Mouse (Mus musculus) heart, embryonic 15.5 days (tissue): ENCODE results near the gene Kcnh5. TPM values are rescaled to one million over a fixed set of nuclear protein-coding genes. Genes with fewer than 3 reads are reported as not detected.

Experiments
- ATAC-seq: fragments of 200-750 bp; cut with Nextera tagmentation; replicated peaks from 2 replicates; pipeline ENCODE4 v1.8.0; 2017; ENCODE audit warnings: low read depth, moderate TSS enrichment; ENCODE audit not compliant: insufficient number of reproducible peaks, insufficient read depth, low FRiP score
- H3K27ac ChIP-seq: fragments of 300-500 bp; sonication (generic); 2 replicates; pipeline ENCODE4 v1.5.1; 2015; ENCODE audit warnings: mild to moderate bottlenecking, inconsistent platforms
- H3K27me3 ChIP-seq: fragments of 300-500 bp; sonication (generic); 2 replicates; pipeline ENCODE4 v1.6.1; 2015; ENCODE audit warnings: inconsistent platforms
- H3K36me3 ChIP-seq: fragments of 300-500 bp; sonication (generic); 2 replicates; pipeline ENCODE4 v1.6.1; 2015; ENCODE audit warnings: mild to moderate bottlenecking, inconsistent platforms
- H3K4me1 ChIP-seq: fragments of 300-500 bp; sonication (generic); replicated peaks from 2 replicates; pipeline ENCODE4 v1.6.1; 2015; ENCODE audit warnings: inconsistent platforms
- H3K4me2 ChIP-seq: fragments of 300-500 bp; sonication (generic); 2 replicates; pipeline ENCODE4 v1.6.1; 2015; ENCODE audit warnings: inconsistent platforms, mild to moderate bottlenecking, moderate library complexity
- H3K4me3 ChIP-seq: fragments of 300-500 bp; sonication (generic); 2 replicates; pipeline ENCODE4 v1.5.1; 2015; ENCODE audit warnings: mild to moderate bottlenecking, inconsistent platforms
- H3K9ac ChIP-seq: fragments of 300-500 bp; sonication (generic); 2 replicates; pipeline ENCODE4 v1.6.1; 2015; ENCODE audit warnings: mild to moderate bottlenecking, inconsistent platforms
- H3K9me3 ChIP-seq: fragments of 300-500 bp; sonication (generic); replicated peaks from 2 replicates; pipeline ENCODE4 v1.6.1; 2016; ENCODE audit warnings: inconsistent platforms
- WGBS: fragments of 180-500 bp; shearing (Covaris S2); methylation state at CpG from one replicate; pipeline ENCODE4 v1.1.7; 2015; ENCODE audit warnings: mixed read lengths; 5-methylcytosine and 5-hydroxymethylcytosine counted together
- polyA plus RNA-seq: library from polyadenylated mRNA; unstranded; fragments of >200 nt; fragmentation: Nextera tagmentation; extraction: Ambion mirVana; gene quantifications from 2 replicates; pipeline ENCODE4 v1.2.1, GENCODE M21; 2015

Kcnh5 gene
- 0.05 TPM in 1 of 2 replicates, not detected in the other for polyA plus RNA-seq

DNA sequence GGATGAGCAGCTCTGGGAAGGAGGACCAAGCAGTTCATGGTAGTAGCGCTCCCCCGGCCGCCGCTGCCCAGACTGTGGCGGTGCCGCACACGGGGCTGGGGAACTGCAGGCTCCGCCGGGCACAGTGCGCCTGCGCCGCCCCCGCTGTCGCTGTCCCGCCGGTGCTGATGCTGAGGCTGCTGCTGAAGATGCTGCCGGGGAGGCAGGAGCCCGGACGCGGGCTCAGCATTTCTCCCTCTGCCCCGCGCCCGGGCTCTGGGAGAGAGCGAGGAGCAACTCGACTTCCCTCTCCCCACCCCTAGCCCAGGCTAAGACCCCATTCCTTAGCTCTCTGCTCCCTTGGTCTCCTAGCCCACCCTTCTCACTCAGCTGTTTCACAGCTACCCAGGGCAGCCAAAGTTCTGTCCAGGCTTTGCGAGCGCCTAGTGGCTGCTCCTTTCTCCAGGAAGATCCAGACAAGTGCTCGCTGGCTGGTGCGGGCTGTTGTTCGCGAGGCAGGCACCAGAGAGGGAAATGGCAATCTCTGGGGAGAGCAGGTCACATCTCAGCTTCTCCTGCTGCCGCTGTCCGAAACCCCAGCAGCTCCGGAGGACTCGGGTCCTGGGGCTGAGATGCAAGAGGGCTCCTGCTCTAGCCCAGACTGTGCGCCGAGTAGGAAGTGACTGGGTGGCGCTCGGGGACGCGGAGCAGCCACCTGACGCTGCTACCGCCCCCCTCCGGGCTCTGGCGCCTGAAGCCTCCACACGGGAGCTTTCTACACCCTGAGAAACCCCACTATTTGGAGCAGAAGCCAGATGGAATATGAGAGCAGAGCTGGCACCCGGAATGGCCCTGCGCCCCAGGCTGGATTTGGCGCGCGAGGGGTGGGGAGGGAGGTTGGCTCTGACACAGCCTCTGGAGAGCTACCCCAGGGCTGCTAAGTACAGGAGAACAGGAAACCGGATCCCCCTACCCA lies at the start of gene Kcnh5:
Gene Kcnh5, minus strand, starts transcription at position 642 of the 955 bp plus-strand sequence.
- no peak within 1 kb of the TSS for H3K27ac ChIP-seq
- WGBS = 1% methylated on average over 52 of the region's 52 CpGs
- no peaks in the 10 kb centered on the region for H3K36me3 ChIP-seq
- ATAC-seq = 0 out of 2 replicates have a peak, but pooled peaks have one; percentile 47
- peak within 1 kb of the TSS; percentile 40 for H3K4me3 ChIP-seq
- H3K9ac ChIP-seq = no peak within 1 kb of the TSS
- peaks cover 15% of the 10 kb centered on the region for H3K4me1 ChIP-seq
- H3K4me2 ChIP-seq = peak within 1 kb of the TSS; percentile 64
- H3K27me3 ChIP-seq = peaks cover 71% of the 10 kb centered on the region
- H3K9me3 ChIP-seq = no peaks in the 10 kb centered on the region

DNA sequence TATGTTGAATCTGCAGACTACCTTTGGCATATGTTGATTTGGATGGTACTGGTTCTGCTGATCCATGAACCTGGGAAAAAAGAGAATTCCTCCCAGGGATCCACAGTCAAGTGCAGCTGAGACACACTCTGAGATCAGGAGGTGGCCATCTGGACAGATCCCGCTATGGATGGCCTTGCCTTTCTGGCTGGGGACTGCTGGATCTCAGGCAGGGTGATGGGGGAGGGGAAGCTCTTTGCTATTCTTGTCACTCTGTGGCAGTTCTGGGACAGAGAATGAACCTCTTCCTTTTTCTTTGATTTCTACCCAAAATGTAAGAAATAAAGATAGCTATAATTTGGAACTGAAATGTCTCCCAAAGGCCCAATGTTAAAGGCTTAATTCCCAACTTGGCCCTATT lies 46.8 kb upstream of the Kcnh5 start:
- H3K9ac ChIP-seq = no peak overlapping the region
- no peak overlapping the region for H3K4me3 ChIP-seq
- no peaks in the 10 kb centered on the region for H3K27me3 ChIP-seq
- H3K9me3 ChIP-seq = no peaks in the 10 kb centered on the region
- no peak for ATAC-seq
- no peaks in the 10 kb centered on the region for H3K36me3 ChIP-seq
- no peak overlapping the region for H3K4me2 ChIP-seq
- no peak overlapping the region for H3K27ac ChIP-seq
- H3K4me1 ChIP-seq = no peaks in the 10 kb centered on the region
- WGBS = 61% methylated on average over 1 of the region's 1 CpGs

DNA sequence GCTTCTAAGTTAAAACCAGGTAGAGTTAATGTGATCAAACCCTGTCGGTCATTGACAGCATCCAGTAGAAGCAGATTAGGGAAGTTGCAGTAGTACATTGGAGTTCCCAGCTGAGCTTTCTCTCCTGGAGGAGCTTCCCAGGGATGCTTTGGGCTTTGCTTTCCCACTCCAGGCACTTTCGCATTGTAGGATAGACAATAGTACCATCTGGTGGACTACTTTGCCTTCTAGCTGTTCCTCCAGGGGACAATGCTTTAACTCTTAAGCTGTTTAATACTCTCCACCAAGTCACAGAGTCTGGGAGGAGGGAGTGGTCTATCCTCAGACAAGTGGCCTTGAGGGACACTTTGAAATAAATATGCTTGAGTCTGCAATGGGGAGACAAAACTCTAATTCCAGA lies 12.3 kb upstream of the Kcnh5 start:
- ATAC-seq = no peak
- Histone ChIP-seq H3K9me3 (no peaks in the 10 kb centered on the region), H3K27ac (no peak overlapping the region), H3K4me2 (no peak overlapping the region), H3K36me3 (no peaks in the 10 kb centered on the region), H3K27me3 (no peaks in the 10 kb centered on the region), H3K4me1 (no peaks in the 10 kb centered on the region), H3K9ac (no peak overlapping the region), H3K4me3 (no peak overlapping the region)
- WGBS = 76% methylated on average over 2 of the region's 2 CpGs

DNA sequence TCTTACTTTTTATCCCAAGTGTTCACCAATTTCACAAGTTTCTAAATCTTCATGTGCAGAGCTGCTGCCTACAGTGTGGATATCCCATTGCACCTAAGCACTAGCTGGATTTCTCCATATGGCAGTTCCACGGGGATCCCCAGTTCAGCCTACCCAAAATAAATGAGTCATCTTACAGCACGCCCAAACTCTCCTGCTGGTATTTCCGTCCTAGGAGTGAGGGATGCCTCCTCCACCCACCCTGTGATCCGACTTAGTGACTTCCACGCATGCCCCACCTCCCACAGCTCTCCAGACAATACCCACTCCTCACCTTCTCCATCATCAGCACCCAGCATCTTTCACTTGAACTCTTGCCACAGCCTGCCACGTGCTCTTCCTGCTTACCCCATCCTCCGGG lies 5.5 kb upstream of the Kcnh5 start:
- Histone ChIP-seq H3K4me2 (no peak overlapping the region), H3K36me3 (no peaks in the 10 kb centered on the region), H3K9me3 (no peaks in the 10 kb centered on the region), H3K27me3 (peaks cover 33% of the 10 kb centered on the region), H3K9ac (no peak overlapping the region), H3K27ac (no peak overlapping the region), H3K4me3 (no peak overlapping the region), H3K4me1 (no peaks in the 10 kb centered on the region; the same call in 1 of the 2 replicates)
- no peak for ATAC-seq
- WGBS = 63% methylated on average over 7 of the region's 7 CpGs

DNA sequence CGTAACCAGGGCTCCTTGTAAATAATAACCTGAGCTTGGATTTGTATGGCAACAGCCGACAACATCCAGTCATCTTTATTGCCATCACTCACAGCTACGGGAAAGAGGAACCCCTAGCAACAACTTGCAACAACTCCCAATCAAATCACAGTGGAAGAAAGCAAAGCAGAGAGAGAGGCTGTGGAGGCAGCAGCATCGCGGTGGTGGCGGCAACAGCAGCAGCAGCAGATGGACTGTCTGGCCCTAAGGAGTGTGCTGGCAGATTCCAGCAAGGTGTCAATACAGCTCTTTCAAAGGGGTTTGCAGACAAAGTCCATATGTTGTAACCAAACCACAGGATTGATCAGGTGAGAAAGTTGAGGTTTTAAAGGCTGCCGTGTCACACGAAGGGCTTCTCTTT lies 2.4 kb upstream of the Kcnh5 start:
- Histone ChIP-seq H3K27ac (no peak overlapping the region), H3K4me1 (peaks cover 15% of the 10 kb centered on the region), H3K9me3 (no peaks in the 10 kb centered on the region), H3K36me3 (no peaks in the 10 kb centered on the region), H3K9ac (no peak overlapping the region), H3K4me2 (no peak overlapping the region), H3K4me3 (no peak overlapping the region), H3K27me3 (peaks cover 63% of the 10 kb centered on the region)
- 34% methylated on average over 8 of the region's 8 CpGs for WGBS
- no peak for ATAC-seq

DNA sequence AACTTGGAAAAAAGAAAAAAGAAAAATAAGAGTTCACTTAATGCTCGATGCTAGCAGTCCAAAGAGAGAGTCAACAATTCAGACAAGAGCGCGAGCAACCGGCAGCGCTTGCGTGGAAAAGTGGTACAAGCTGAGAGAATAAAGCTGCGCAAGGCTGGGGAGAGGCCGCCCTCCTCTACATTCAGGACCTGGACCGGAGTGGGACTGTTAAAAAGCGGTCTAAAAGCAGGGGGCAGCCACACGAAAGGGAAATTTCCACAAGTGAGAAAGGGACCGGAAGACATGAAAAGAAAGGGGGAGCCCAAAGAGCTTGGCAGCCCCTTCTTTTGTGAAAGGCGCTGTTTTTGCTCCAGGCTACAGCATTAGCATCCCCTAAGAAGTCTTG lies 506 bp upstream of the Kcnh5 start:
- H3K4me2 ChIP-seq = peak overlapping the region; percentile 64
- peaks cover 15% of the 10 kb centered on the region for H3K4me1 ChIP-seq
- no peaks in the 10 kb centered on the region for H3K9me3 ChIP-seq
- H3K27me3 ChIP-seq = peaks cover 71% of the 10 kb centered on the region
- no peak overlapping the region for H3K27ac ChIP-seq
- 5% methylated on average over 13 of the region's 13 CpGs for WGBS
- no peak for ATAC-seq
- H3K4me3 ChIP-seq = peak overlapping the region; percentile 40
- no peaks in the 10 kb centered on the region for H3K36me3 ChIP-seq
- no peak overlapping the region for H3K9ac ChIP-seq

DNA sequence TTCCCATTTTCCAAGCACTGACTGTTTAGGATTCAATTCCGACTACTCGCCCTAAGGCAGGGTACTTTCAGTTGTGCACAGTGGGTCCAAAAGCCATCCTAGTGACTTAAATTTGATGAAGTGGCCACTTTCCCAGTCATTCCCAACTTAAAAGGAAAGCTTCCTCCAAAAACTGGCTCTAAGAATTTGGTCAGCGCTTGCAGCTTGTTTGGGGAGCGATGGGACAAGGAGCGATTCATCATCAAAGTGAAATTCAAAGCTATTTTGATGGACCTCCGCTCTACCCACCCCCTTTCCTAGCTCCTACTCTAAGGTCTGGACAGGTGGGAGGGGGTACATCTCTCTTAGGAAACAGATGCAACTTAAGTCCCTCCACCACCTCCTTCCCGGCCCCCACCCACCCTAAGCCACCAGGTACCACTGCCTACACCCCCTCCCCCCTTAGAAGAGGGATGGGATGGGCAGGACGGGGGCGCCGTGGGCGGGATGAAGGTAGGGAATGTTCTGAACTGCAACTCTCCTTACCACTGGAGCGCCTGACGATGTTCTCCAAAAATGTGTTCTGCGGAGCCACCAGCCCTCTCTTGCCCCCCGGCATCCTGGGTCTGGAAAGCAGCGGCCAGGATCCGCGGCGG lies 1.1 kb downstream of the Kcnh5 start:
- ATAC-seq = no peak
- H3K4me2 ChIP-seq = peak overlapping the region; percentile 64
- H3K36me3 ChIP-seq = no peaks in the 10 kb centered on the region
- H3K27me3 ChIP-seq = peaks cover 69% of the 10 kb centered on the region
- peak overlapping the region; percentile 40 for H3K4me3 ChIP-seq
- H3K27ac ChIP-seq = no peak overlapping the region
- H3K9me3 ChIP-seq = no peaks in the 10 kb centered on the region
- H3K9ac ChIP-seq = no peak overlapping the region
- H3K4me1 ChIP-seq = peaks cover 15% of the 10 kb centered on the region
- 5% methylated on average over 18 of the region's 19 CpGs for WGBS

DNA sequence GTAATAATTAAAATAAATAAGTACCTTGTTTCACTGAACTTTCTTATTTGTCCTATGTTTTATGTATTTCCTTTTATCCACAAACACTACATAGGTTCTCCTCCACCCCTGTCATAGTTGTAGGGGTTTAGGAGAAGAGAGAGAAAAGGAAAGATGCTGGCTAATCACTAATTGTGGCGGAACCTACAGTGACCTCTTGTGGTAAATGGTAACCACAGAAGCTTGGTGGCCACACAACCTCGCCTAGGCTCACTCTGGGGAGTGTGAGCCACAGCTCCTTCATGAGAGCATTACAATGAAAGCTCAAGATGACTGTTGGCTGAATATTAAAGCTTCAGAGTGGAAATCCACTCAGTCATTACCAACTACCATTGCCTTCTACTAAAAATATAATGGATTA lies 6.2 kb downstream of the Kcnh5 start:
- Histone ChIP-seq H3K4me1 (no peaks in the 10 kb centered on the region), H3K9me3 (no peaks in the 10 kb centered on the region), H3K4me3 (no peak overlapping the region), H3K9ac (no peak overlapping the region), H3K27me3 (peaks cover 24% of the 10 kb centered on the region), H3K27ac (no peak overlapping the region), H3K4me2 (no peak overlapping the region), H3K36me3 (no peaks in the 10 kb centered on the region)
- ATAC-seq = no peak
- 18% methylated on average over 2 of the region's 2 CpGs for WGBS

DNA sequence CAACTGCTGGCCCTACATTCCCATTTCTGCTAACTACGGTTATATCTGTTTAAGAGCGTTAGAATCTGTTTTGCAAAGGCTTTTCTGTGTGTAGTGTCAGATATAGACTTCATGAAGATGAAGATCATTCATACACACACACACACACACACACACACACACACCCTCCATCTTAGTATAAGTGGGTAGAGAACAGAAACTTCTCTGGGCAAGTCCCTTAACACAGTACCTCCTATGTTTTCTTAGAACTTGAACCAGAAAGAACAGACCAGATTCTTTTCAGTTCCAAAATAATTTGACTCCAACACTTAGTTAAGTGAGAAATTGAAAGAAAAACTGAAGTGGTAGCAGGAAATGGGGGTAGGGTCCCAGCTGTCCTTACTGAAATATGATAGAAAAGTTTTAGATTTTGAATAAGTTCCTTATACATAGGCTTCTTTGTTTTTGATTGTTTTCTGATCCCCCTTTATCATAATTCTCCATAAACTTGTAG lies 24.0 kb downstream of the Kcnh5 start:
- H3K9ac ChIP-seq = no peak overlapping the region
- H3K36me3 ChIP-seq = no peaks in the 10 kb centered on the region
- no peak overlapping the region for H3K4me2 ChIP-seq
- 85% methylated on average over 2 of the region's 2 CpGs for WGBS
- no peaks in the 10 kb centered on the region for H3K27me3 ChIP-seq
- H3K9me3 ChIP-seq = no peaks in the 10 kb centered on the region
- no peak overlapping the region for H3K4me3 ChIP-seq
- no peaks in the 10 kb centered on the region for H3K4me1 ChIP-seq
- ATAC-seq = no peak
- no peak overlapping the region for H3K27ac ChIP-seq

DNA sequence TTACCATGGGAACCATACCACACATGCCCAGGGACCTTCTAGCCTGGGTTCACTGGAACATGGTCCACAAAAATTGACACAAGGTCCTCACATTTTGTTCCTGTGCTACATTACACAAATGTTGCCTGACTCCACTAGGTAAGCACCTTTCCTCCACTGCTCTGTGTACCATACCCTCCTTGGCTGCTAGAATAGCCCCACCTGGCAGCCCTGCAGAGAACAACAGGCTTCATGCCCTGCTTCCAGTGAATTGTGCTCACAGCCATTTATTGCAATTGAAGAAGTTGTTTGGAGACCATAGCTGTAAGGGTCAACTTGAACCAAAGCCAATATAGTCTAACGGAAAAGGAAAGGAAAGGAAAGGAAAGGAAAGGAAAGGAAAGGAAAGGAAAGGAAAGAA lies 37.3 kb downstream of the Kcnh5 start:
- Histone ChIP-seq H3K4me3 (no peak overlapping the region), H3K9me3 (no peaks in the 10 kb centered on the region), H3K4me2 (no peak overlapping the region), H3K27me3 (no peaks in the 10 kb centered on the region), H3K36me3 (no peaks in the 10 kb centered on the region), H3K4me1 (no peaks in the 10 kb centered on the region), H3K27ac (no peak overlapping the region), H3K9ac (no peak overlapping the region)
- no peak for ATAC-seq
- WGBS = 72% methylated on average over 1 of the region's 1 CpGs

DNA sequence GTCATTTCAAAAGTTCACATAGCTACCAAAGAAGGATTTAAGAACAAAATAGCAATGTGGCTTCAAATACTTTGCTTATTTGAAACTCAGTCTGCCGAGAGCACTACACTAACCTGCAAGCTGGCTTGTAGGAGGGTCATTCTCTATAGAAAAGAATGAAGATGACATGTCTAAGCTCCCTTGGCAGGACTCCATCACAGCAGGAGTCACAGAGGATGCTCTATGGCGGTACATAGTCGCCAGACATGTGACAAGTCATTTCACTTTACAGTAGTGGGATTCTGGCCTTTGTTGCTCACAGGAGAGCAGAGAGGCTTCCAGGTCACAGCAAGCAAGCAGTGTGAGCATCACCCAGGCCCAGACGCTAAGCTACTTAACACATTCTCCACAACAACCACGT lies 85.2 kb downstream of the Kcnh5 start:
- 67% methylated on average over 5 of the region's 5 CpGs for WGBS
- no peaks in the 10 kb centered on the region for H3K9me3 ChIP-seq
- H3K9ac ChIP-seq = no peak overlapping the region
- no peaks in the 10 kb centered on the region for H3K27me3 ChIP-seq
- H3K4me2 ChIP-seq = no peak overlapping the region
- no peaks in the 10 kb centered on the region for H3K4me1 ChIP-seq
- no peaks in the 10 kb centered on the region for H3K36me3 ChIP-seq
- H3K27ac ChIP-seq = no peak overlapping the region
- H3K4me3 ChIP-seq = no peak overlapping the region
- ATAC-seq = no peak
